Mouse (Mus musculus): Measurements from ENCODE around the gene Chd6. TPM values are rescaled to one million over a fixed set of nuclear protein-coding genes. Genes with fewer than 3 reads are reported as not detected.

Chd6 gene
- polyA plus RNA-seq, 1 experiment from 2014 or later = 47.8 TPM

- Histone ChIP-seq H3K4me2 (replicated peaks) (no peak overlapping the region), H3K4me3 (no peak overlapping the region), H3K4me1 (peaks cover 29% of the 10 kb centered on the region), H3K9me3 (no peaks in the 10 kb centered on the region), H3K9ac (replicated peaks) (no peak overlapping the region), H3K27ac (replicated peaks) (no peak overlapping the region), H3K36me3 (no peaks in the 10 kb centered on the region), H3K27me3 (peaks cover 47% of the 10 kb centered on the region)
- no peak for ATAC-seq (ENCODE audit: low FRiP score, low read depth)
- WGBS = 74% methylated on average over 8 of the region's 8 CpGs
Measured at GRCm38 (mm10) chr2:160916714-160917113, 192.2 kb downstream of the Chd6 start.

GRCm38 (mm10) chr2:160915821-160916610, 192.9 kb downstream of the Chd6 start:
- ATAC-seq (ENCODE audit: low FRiP score, low read depth) = no peak
- Histone ChIP-seq H3K9ac (replicated peaks) (no peak overlapping the region), H3K27ac (replicated peaks) (no peak overlapping the region), H3K4me3 (no peak overlapping the region), H3K36me3 (no peaks in the 10 kb centered on the region), H3K4me2 (replicated peaks) (no peak overlapping the region), H3K4me1 (peaks cover 35% of the 10 kb centered on the region), H3K9me3 (no peaks in the 10 kb centered on the region), H3K27me3 (peaks cover 54% of the 10 kb centered on the region)
- WGBS = 82% methylated on average over 13 of the region's 13 CpGs

GRCm38 (mm10) chr2:160914656-160915055, 194.2 kb downstream of the Chd6 start:
- no peak for ATAC-seq (ENCODE audit: low FRiP score, low read depth)
- no peak overlapping the region for H3K27ac ChIP-seq (replicated peaks)
- peaks cover 67% of the 10 kb centered on the region for H3K27me3 ChIP-seq

GRCm38 (mm10) chr2:160912231-160912671, 196.6 kb downstream of the Chd6 start, which contains the start of gene Emilin3:
TSS of gene Emilin3 (minus strand) at chr2:160912328.
- H3K27ac ChIP-seq (replicated peaks) = no peak within 1 kb of the TSS
- H3K9ac ChIP-seq (replicated peaks) = peak within 1 kb of the TSS; percentile 63
- peaks cover 21% of the 10 kb centered on the region for H3K4me1 ChIP-seq
- no peaks in the 10 kb centered on the region for H3K9me3 ChIP-seq
- H3K36me3 ChIP-seq = no peaks in the 10 kb centered on the region
- peaks cover 81% of the 10 kb centered on the region for H3K27me3 ChIP-seq
- peak; percentile 79 for ATAC-seq (ENCODE audit: low FRiP score, low read depth)
- H3K4me2 ChIP-seq (replicated peaks) = peak within 1 kb of the TSS; percentile 94
- under 1% methylated on average over 43 of the region's 46 CpGs for WGBS
- H3K4me3 ChIP-seq = peak within 1 kb of the TSS; percentile 54

More at GRCm38 (mm10) chr2:160914656-160915055, 194.2 kb downstream of the Chd6 start:
- Histone ChIP-seq H3K4me1 (peaks cover 35% of the 10 kb centered on the region), H3K9me3 (no peaks in the 10 kb centered on the region), H3K9ac (replicated peaks) (no peak overlapping the region), H3K36me3 (no peaks in the 10 kb centered on the region), H3K4me3 (no peak overlapping the region), H3K4me2 (replicated peaks) (no peak overlapping the region)
- WGBS = 89% methylated on average over 9 of the region's 9 CpGs

GRCm38 (mm10) chr2:160911558-160912201, 197.2 kb downstream of the Chd6 start:
- H3K27me3 ChIP-seq = peaks cover 81% of the 10 kb centered on the region
- peak; percentile 62 for ATAC-seq (ENCODE audit: low FRiP score, low read depth)
- H3K27ac ChIP-seq (replicated peaks) = no peak overlapping the region
- peak overlapping the region; percentile 54 for H3K4me3 ChIP-seq
- no peaks in the 10 kb centered on the region for H3K9me3 ChIP-seq
- H3K4me2 ChIP-seq (replicated peaks) = peak overlapping the region; percentile 94
- no peaks in the 10 kb centered on the region for H3K36me3 ChIP-seq
- H3K9ac ChIP-seq (replicated peaks) = peak overlapping the region; percentile 63
- 2% methylated on average over 53 of the region's 64 CpGs for WGBS
- peaks cover 17% of the 10 kb centered on the region for H3K4me1 ChIP-seq

GRCm38 (mm10) chr2:160910633-160911032, 198.2 kb downstream of the Chd6 start:
- H3K27ac ChIP-seq (replicated peaks) = no peak overlapping the region
- 87% methylated on average over 5 of the region's 5 CpGs for WGBS
- ATAC-seq (ENCODE audit: low FRiP score, low read depth) = no peak
- no peaks in the 10 kb centered on the region for H3K36me3 ChIP-seq
- H3K9ac ChIP-seq (replicated peaks) = no peak overlapping the region
- peaks cover 71% of the 10 kb centered on the region for H3K27me3 ChIP-seq
- H3K4me1 ChIP-seq = peaks cover 14% of the 10 kb centered on the region
- H3K4me2 ChIP-seq (replicated peaks) = no peak overlapping the region
- no peak overlapping the region for H3K4me3 ChIP-seq
- no peaks in the 10 kb centered on the region for H3K9me3 ChIP-seq

- no peak for ATAC-seq (ENCODE audit: low FRiP score, low read depth)
- 70% methylated on average over 18 of the region's 18 CpGs for WGBS
- H3K27me3 ChIP-seq = peaks cover 53% of the 10 kb centered on the region
- no peaks in the 10 kb centered on the region for H3K36me3 ChIP-seq
- no peaks in the 10 kb centered on the region for H3K9me3 ChIP-seq
- H3K4me1 ChIP-seq = peaks cover 14% of the 10 kb centered on the region
- no peak overlapping the region for H3K4me3 ChIP-seq
- H3K27ac ChIP-seq (replicated peaks) = no peak overlapping the region
- H3K9ac ChIP-seq (replicated peaks) = no peak overlapping the region
- H3K4me2 ChIP-seq (replicated peaks) = no peak overlapping the region
Measured at GRCm38 (mm10) chr2:160908607-160909006, 200.3 kb downstream of the Chd6 start.

- Histone ChIP-seq H3K36me3 (no peaks in the 10 kb centered on the region), H3K27ac (replicated peaks) (no peak overlapping the region), H3K4me2 (replicated peaks) (no peak overlapping the region), H3K9me3 (no peaks in the 10 kb centered on the region), H3K4me1 (no peaks in the 10 kb centered on the region; the same call in 1 of the 2 replicates), H3K27me3 (peaks cover 27% of the 10 kb centered on the region), H3K9ac (replicated peaks) (no peak overlapping the region), H3K4me3 (no peak overlapping the region)
- ATAC-seq (ENCODE audit: low FRiP score, low read depth) = no peak
- WGBS = 72% methylated on average over 5 of the region's 5 CpGs
Measured at GRCm38 (mm10) chr2:160906101-160906500, 202.8 kb downstream of the Chd6 start.

- Histone ChIP-seq H3K27ac (replicated peaks) (no peak overlapping the region), H3K9ac (replicated peaks) (no peak overlapping the region), H3K9me3 (no peaks in the 10 kb centered on the region), H3K27me3 (peaks cover 19% of the 10 kb centered on the region), H3K36me3 (no peaks in the 10 kb centered on the region), H3K4me3 (no peak overlapping the region), H3K4me2 (replicated peaks) (no peak overlapping the region), H3K4me1 (no peaks in the 10 kb centered on the region)
- 95% methylated on average over 12 of the region's 12 CpGs for WGBS
- no peak for ATAC-seq (ENCODE audit: low FRiP score, low read depth)
Measured at GRCm38 (mm10) chr2:160905301-160905700, 203.6 kb downstream of the Chd6 start.

- 84% methylated on average over 7 of the region's 7 CpGs for WGBS
- H3K36me3 ChIP-seq = no peaks in the 10 kb centered on the region
- no peak overlapping the region for H3K27ac ChIP-seq (replicated peaks)
- no peaks in the 10 kb centered on the region for H3K4me1 ChIP-seq
- H3K27me3 ChIP-seq = no peaks in the 10 kb centered on the region
- no peak overlapping the region for H3K4me2 ChIP-seq (replicated peaks)
- H3K4me3 ChIP-seq = no peak overlapping the region
- ATAC-seq (ENCODE audit: low FRiP score, low read depth) = no peak
- no peaks in the 10 kb centered on the region for H3K9me3 ChIP-seq
- H3K9ac ChIP-seq (replicated peaks) = no peak overlapping the region
Measured at GRCm38 (mm10) chr2:160901656-160902412, 207.0 kb downstream of the Chd6 start.

Measured in midbrain, embryonic 12.5 days (tissue).